Mouse (Mus musculus): ENCODE measurements around the gene Gm21190.
"Not testable (repeated sequence)": the region's sequence is repeated elsewhere in the genome, so short reads cannot be mapped to it uniquely, and the experiment has no call there.

Gene Gm21190

GRCm38 (mm10) chr5:15529122-15529521 lies at the start of gene Gm21190:
Gm21190 (minus strand) TSS chr5:15529222.
- in situ Hi-C loops (cut with MboI, MseI) = not testable (repeated sequence)

- in situ Hi-C loops (cut with MboI, MseI) = loop anchor here (5.0 kb wide), 1 partner anchor 100 kb away; the partner anchor contains the start of gene Gm21149
Observed at GRCm38 (mm10) chr5:15577033-15577432, 48.0 kb upstream of the Gm21190 start, which contains the start of gene Gm21083. Gm21083 (plus strand) TSS chr5:15577333.

- in situ Hi-C loops (cut with MboI, MseI) = not testable (repeated sequence)
Observed at GRCm38 (mm10) chr5:15573735-15574134, 44.7 kb upstream of the Gm21190 start.

- in situ Hi-C loops (cut with MboI, MseI) = not testable (repeated sequence)
Observed at GRCm38 (mm10) chr5:15561425-15562264, 32.6 kb upstream of the Gm21190 start.

GRCm38 (mm10) chr5:15558654-15559053 lies 29.6 kb upstream of the Gm21190 start:
- in situ Hi-C loops (cut with MboI, MseI) = loop anchor here (5.0 kb wide), 1 partner anchor 561 kb away; no protein-coding TSS in a partner anchor

- in situ Hi-C loops (cut with MboI, MseI) = not testable (repeated sequence)
Observed at GRCm38 (mm10) chr5:15549606-15550005, 20.6 kb upstream of the Gm21190 start.

GRCm38 (mm10) chr5:15549134-15549533 lies 20.1 kb upstream of the Gm21190 start:
- in situ Hi-C loops (cut with MboI, MseI) = not testable (repeated sequence)

- in situ Hi-C loops (cut with MboI, MseI) = not testable (repeated sequence)
Observed at GRCm38 (mm10) chr5:15548642-15549041, 19.6 kb upstream of the Gm21190 start.

GRCm38 (mm10) chr5:15522470-15522869 lies 6.6 kb downstream of the Gm21190 start:
- in situ Hi-C loops (cut with MboI, MseI) = not testable (repeated sequence)

GRCm38 (mm10) chr5:15522028-15522427 lies 7.0 kb downstream of the Gm21190 start:
- in situ Hi-C loops (cut with MboI, MseI) = not testable (repeated sequence)

GRCm38 (mm10) chr5:15520418-15520817 lies 8.6 kb downstream of the Gm21190 start:
- in situ Hi-C loops (cut with MboI, MseI) = not testable (repeated sequence)

- in situ Hi-C loops (cut with MboI, MseI) = not testable (repeated sequence)
Observed at GRCm38 (mm10) chr5:15517150-15517549, 11.9 kb downstream of the Gm21190 start.

- in situ Hi-C loops (cut with MboI, MseI) = loop anchor here (5.0 kb wide), 4 partner anchors 50 to 500 kb away; no protein-coding TSS in a partner anchor
Observed at GRCm38 (mm10) chr5:15512236-15512635, 16.8 kb downstream of the Gm21190 start.

- in situ Hi-C loops (cut with MboI, MseI) = loop anchor here (5.0 kb wide), 4 partner anchors 48 to 498 kb away; no protein-coding TSS in a partner anchor
Observed at GRCm38 (mm10) chr5:15509911-15510310, 19.1 kb downstream of the Gm21190 start.

GRCm38 (mm10) chr5:15508460-15509451 lies 20.3 kb downstream of the Gm21190 start:
- in situ Hi-C loops (cut with MboI, MseI) = not testable (repeated sequence)

- in situ Hi-C loops (cut with MboI, MseI) = not testable (repeated sequence)
Observed at GRCm38 (mm10) chr5:15507757-15508459, 21.1 kb downstream of the Gm21190 start.

- in situ Hi-C loops (cut with MboI, MseI) = no loop called here
Observed at GRCm38 (mm10) chr5:15507309-15507619, 21.8 kb downstream of the Gm21190 start.

- in situ Hi-C loops (cut with MboI, MseI) = no loop called here
Observed at GRCm38 (mm10) chr5:15506575-15507308, 22.3 kb downstream of the Gm21190 start.

- in situ Hi-C loops (cut with MboI, MseI) = not testable (repeated sequence)
Observed at GRCm38 (mm10) chr5:15498774-15499400, 30.1 kb downstream of the Gm21190 start.

GRCm38 (mm10) chr5:15498350-15498749 lies 30.7 kb downstream of the Gm21190 start:
- in situ Hi-C loops (cut with MboI, MseI) = not testable (repeated sequence)
